Mouse (Mus musculus): ENCODE results near the gene Plekhh2. TPM values are rescaled to one million over a fixed set of nuclear protein-coding genes. Genes with fewer than 3 reads are reported as not detected.

Gene Plekhh2
- polyA plus RNA-seq, 2 experiments from 2014 or later: 0.22 TPM; not detected in 1

GRCm38 (mm10) chr17:84575108-84575507 is 63.4 kb downstream of the Plekhh2 start:
- no peak for ATAC-seq

GRCm38 (mm10) chr17:84576621-84577293 is 65.1 kb downstream of the Plekhh2 start:
- ATAC-seq: no peak

- ATAC-seq: no peak
Measured at GRCm38 (mm10) chr17:84579249-84579648, 67.6 kb downstream of the Plekhh2 start.

GRCm38 (mm10) chr17:84579817-84580216 is 68.1 kb downstream of the Plekhh2 start:
- no peak for ATAC-seq

- no peak for ATAC-seq
Measured at GRCm38 (mm10) chr17:84580821-84581220, 69.1 kb downstream of the Plekhh2 start.

GRCm38 (mm10) chr17:84581740-84582414 is 70.2 kb downstream of the Plekhh2 start:
- no peak for ATAC-seq

GRCm38 (mm10) chr17:84584107-84584506 is 72.4 kb downstream of the Plekhh2 start:
- no peak for ATAC-seq

GRCm38 (mm10) chr17:84585104-84585503 is 73.4 kb downstream of the Plekhh2 start:
- no peak for ATAC-seq

GRCm38 (mm10) chr17:84590065-84590464 is 78.4 kb downstream of the Plekhh2 start:
- ATAC-seq: no peak

- no peak for ATAC-seq
Measured at GRCm38 (mm10) chr17:84591431-84592150, 79.9 kb downstream of the Plekhh2 start.

- no peak for ATAC-seq
Measured at GRCm38 (mm10) chr17:84596015-84596441, 84.3 kb downstream of the Plekhh2 start.

- ATAC-seq: no peak
Measured at GRCm38 (mm10) chr17:84596501-84596900, 84.8 kb downstream of the Plekhh2 start.

- no peak for ATAC-seq
Measured at GRCm38 (mm10) chr17:84597859-84598258, 86.2 kb downstream of the Plekhh2 start.

- ATAC-seq: no peak
Measured at GRCm38 (mm10) chr17:84598928-84599327, 87.2 kb downstream of the Plekhh2 start.

- ATAC-seq: no peak
Measured at GRCm38 (mm10) chr17:84600051-84600983, 88.6 kb downstream of the Plekhh2 start.

GRCm38 (mm10) chr17:84601805-84602204 is 90.1 kb downstream of the Plekhh2 start:
- ATAC-seq: no peak

GRCm38 (mm10) chr17:84603202-84603627 is 91.5 kb downstream of the Plekhh2 start:
- ATAC-seq: no peak

- no peak for ATAC-seq
Measured at GRCm38 (mm10) chr17:84603709-84604420, 92.2 kb downstream of the Plekhh2 start.

- ATAC-seq: no peak
Measured at GRCm38 (mm10) chr17:84606976-84607375, 95.3 kb downstream of the Plekhh2 start.

GRCm38 (mm10) chr17:84607617-84608016 is 95.9 kb downstream of the Plekhh2 start:
- ATAC-seq: no peak

GRCm38 (mm10) chr17:84608606-84609005 is 96.9 kb downstream of the Plekhh2 start:
- no peak for ATAC-seq

GRCm38 (mm10) chr17:84611500-84611899 is 99.8 kb downstream of the Plekhh2 start:
- ATAC-seq: no peak

All from activated CD4-positive, CD25-positive, alpha-beta regulatory T cell, adult 4 months (primary cell).